Mouse (Mus musculus) liver, postnatal 0 days (tissue): ENCODE results near the gene Tmem121.

Experiments
- CTCF ChIP-seq: sonication (generic); IDR thresholded peaks from 2 replicates; pipeline ENCODE4 v1.5.1; 2016; ENCODE audit warnings: antibody characterized with exemption, low read depth
- EP300 ChIP-seq: IDR thresholded peaks from 2 replicates; pipeline ENCODE4 v1.6.1; 2016; ENCODE audit warnings: antibody characterized with exemption, low read depth, mild to moderate bottlenecking

- TF ChIP-seq CTCF (no peak), EP300 (no peak)
These were observed 43.4 kb upstream of the Tmem121 start for GRCm38 (mm10) chr12:113142021-113142975.
